Mouse (Mus musculus) CH12.LX (cell line): Measurements from ENCODE around the gene Cacna1a. TPM values are rescaled to one million over a fixed set of nuclear protein-coding genes. Genes with fewer than 3 reads are reported as not detected.
A peak's percentile ranks its signal among the peaks of the same experiment; 100 is the strongest.

ENCODE experiments used
- DNase-seq: peaks from one replicate; pipeline ENCODE4 v3.0.0-alpha.2; 2013; ENCODE audit errors: extremely low read depth
- H3K27ac ChIP-seq: 2 replicates; pipeline ENCODE4 v1.5.1; 2012; ENCODE audit warnings: low read depth, mild to moderate bottlenecking, control low read depth, moderate library complexity; ENCODE audit not compliant: insufficient read depth
- H3K27me3 ChIP-seq: replicated peaks from 2 replicates; pipeline ENCODE3; 2012; ENCODE audit warnings: inconsistent platforms
- H3K36me3 ChIP-seq, 2 experiments: replicated peaks in 1 of 2; 2 replicates each; pipeline versions ENCODE3 to v1.6.1; 2012; ENCODE audit warnings: inconsistent platforms in 1 of 2, low read length in 1 of 2, mild to moderate bottlenecking in 1 of 2, mixed read lengths in 1 of 2, moderate library complexity in 1 of 2; ENCODE audit not compliant: control insufficient read depth in 1 of 2, insufficient read depth in 1 of 2
- H3K4me1 ChIP-seq, 2 experiments: 2 replicates each; pipeline ENCODE4 v1.6.1; 2012; ENCODE audit warnings: inconsistent platforms in 1 of 2, moderate library complexity in 1 of 2; ENCODE audit not compliant: insufficient read depth in 2 of 2, control insufficient read depth in 1 of 2
- H3K4me2 ChIP-seq: 2 replicates; pipeline ENCODE4 v1.6.1; 2012; ENCODE audit warnings: low read depth, mild to moderate bottlenecking, control low read depth; ENCODE audit not compliant: poor library complexity, insufficient read depth, severe bottlenecking
- H3K4me3 ChIP-seq, 3 experiments: fragments of 150-350 bp in 1 of 3; sonication (generic) in 1 of 3; replicated peaks in 1 of 3; 2 replicates each; pipeline versions ENCODE3 to v1.5.1; 2011 to 2012; ENCODE audit warnings: low read depth in 2 of 3, low read length in 2 of 3, mild to moderate bottlenecking in 2 of 3, moderate library complexity in 2 of 3, control low read depth in 1 of 3, improper control_type of control experiment in 1 of 3, inconsistent platforms in 1 of 3, mixed read lengths in 1 of 3; ENCODE audit not compliant: poor library complexity in 1 of 3
- H3K79me2 ChIP-seq: replicated peaks from 2 replicates; pipeline ENCODE4 v1.6.1; 2012; ENCODE audit warnings: mild to moderate bottlenecking, moderate library complexity; ENCODE audit not compliant: control insufficient read depth, poor library complexity, insufficient read depth, severe bottlenecking; ENCODE audit errors: extremely low read depth
- H3K9ac ChIP-seq: 2 replicates; pipeline ENCODE4 v1.6.1; 2012; ENCODE audit warnings: low read depth, mild to moderate bottlenecking, control low read depth, moderate library complexity; ENCODE audit not compliant: insufficient read depth
- H3K9me3 ChIP-seq: replicated peaks from 2 replicates; pipeline ENCODE3; 2012; ENCODE audit warnings: low read length, inconsistent platforms, mixed read lengths
- BHLHE40 ChIP-seq: IDR thresholded peaks from 2 replicates; pipeline ENCODE4 v1.6.1; 2011; ENCODE audit warnings: mild to moderate bottlenecking, low read depth, low read length, improper control_type of control experiment
- CHD1 ChIP-seq: IDR thresholded peaks from 2 replicates; pipeline ENCODE4 v1.6.1; 2012; ENCODE audit warnings: low read depth, low read length, improper control_type of control experiment, inconsistent platforms
- CHD2 ChIP-seq: IDR thresholded peaks from 2 replicates; pipeline ENCODE4 v1.6.1; 2011; ENCODE audit warnings: low read length, improper control_type of control experiment
- CTCF ChIP-seq, 2 experiments: IDR thresholded peaks in 1 of 2; conservative IDR thresholded peaks in 1 of 2; 2 replicates each; pipeline ENCODE4 v1.5.1; 2011 to 2012; ENCODE audit warnings: low read depth in 2 of 2, low read length in 2 of 2, improper control_type of control experiment in 1 of 2, inconsistent platforms in 1 of 2, mild to moderate bottlenecking in 1 of 2, moderate library complexity in 1 of 2
- ELF1 ChIP-seq: IDR thresholded peaks from 2 replicates; pipeline ENCODE4 v1.6.1; 2014; ENCODE audit warnings: low read depth, mild to moderate bottlenecking, inconsistent platforms, low read length, improper control_type of control experiment
- EP300 ChIP-seq: IDR thresholded peaks from 2 replicates; pipeline ENCODE4 v1.6.1; 2011; ENCODE audit warnings: low read length, improper control_type of control experiment
- ETS1 ChIP-seq: conservative IDR thresholded peaks from 2 replicates; pipeline ENCODE4 v1.6.1; 2012; ENCODE audit warnings: low read depth, mild to moderate bottlenecking, inconsistent platforms, low read length, improper control_type of control experiment, moderate library complexity
- IRF4 ChIP-seq: IDR thresholded peaks from 2 replicates; pipeline ENCODE4 v1.6.1; 2014; ENCODE audit warnings: low read depth, mild to moderate bottlenecking, inconsistent platforms, low read length, improper control_type of control experiment
- JUND ChIP-seq: conservative IDR thresholded peaks from 2 replicates; pipeline ENCODE4 v1.6.1; 2011; ENCODE audit warnings: low read depth, low read length, improper control_type of control experiment
- MAX ChIP-seq: IDR thresholded peaks from 2 replicates; pipeline ENCODE4 v1.6.1; 2011; ENCODE audit warnings: low read length, improper control_type of control experiment
- MAZ ChIP-seq: IDR thresholded peaks from 2 replicates; pipeline ENCODE4 v1.6.1; 2012; ENCODE audit warnings: low read depth, mild to moderate bottlenecking, inconsistent platforms, low read length, improper control_type of control experiment, moderate library complexity
- MEF2A ChIP-seq: IDR thresholded peaks from 2 replicates; pipeline ENCODE4 v1.6.1; 2014; ENCODE audit warnings: low read depth, mild to moderate bottlenecking, inconsistent platforms, low read length, improper control_type of control experiment, borderline replicate concordance
- MXI1 ChIP-seq: IDR thresholded peaks from 2 replicates; pipeline ENCODE4 v1.6.1; 2011; ENCODE audit warnings: mild to moderate bottlenecking, low read depth, low read length, improper control_type of control experiment
- NRF1 ChIP-seq: IDR thresholded peaks from 2 replicates; pipeline ENCODE4 v1.6.1; 2014; ENCODE audit warnings: low read depth, mild to moderate bottlenecking, inconsistent platforms, low read length, improper control_type of control experiment, moderate library complexity
- PAX5 ChIP-seq: IDR thresholded peaks from 2 replicates; pipeline ENCODE4 v1.6.1; 2012; ENCODE audit warnings: low read length, inconsistent platforms, mixed read lengths
- POLR2A ChIP-seq: IDR thresholded peaks from 2 replicates; pipeline ENCODE4 v1.6.1; 2011; ENCODE audit warnings: low read depth, mild to moderate bottlenecking, improper control_type of control experiment, low read length
- RAD21 ChIP-seq: IDR thresholded peaks from 2 replicates; pipeline ENCODE4 v1.6.1; 2011; ENCODE audit warnings: low read depth, mild to moderate bottlenecking, low read length, improper control_type of control experiment, moderate library complexity
- RCOR1 ChIP-seq: conservative IDR thresholded peaks from 2 replicates; pipeline ENCODE4 v1.6.1; 2012; ENCODE audit warnings: low read depth, mild to moderate bottlenecking, inconsistent platforms, low read length, improper control_type of control experiment
- SIN3A ChIP-seq: IDR thresholded peaks from 2 replicates; pipeline ENCODE4 v1.6.1; 2012; ENCODE audit warnings: low read length, improper control_type of control experiment, inconsistent platforms
- SMC3 ChIP-seq: IDR thresholded peaks from 2 replicates; pipeline ENCODE4 v1.6.1; 2011; ENCODE audit warnings: low read depth, low read length, improper control_type of control experiment
- TBP ChIP-seq: conservative IDR thresholded peaks from 2 replicates; pipeline ENCODE4 v1.6.1; 2011; ENCODE audit warnings: low read depth, low read length, improper control_type of control experiment
- TCF12 ChIP-seq: IDR thresholded peaks from 2 replicates; pipeline ENCODE4 v1.6.1; 2014; ENCODE audit warnings: low read depth, mild to moderate bottlenecking, inconsistent platforms, low read length, improper control_type of control experiment
- UBTF ChIP-seq: IDR thresholded peaks from 2 replicates; pipeline ENCODE4 v1.6.1; 2012; ENCODE audit warnings: low read depth, mild to moderate bottlenecking, inconsistent platforms, low read length, improper control_type of control experiment, moderate library complexity
- USF2 ChIP-seq: conservative IDR thresholded peaks from 2 replicates; pipeline ENCODE4 v1.6.1; 2011; ENCODE audit warnings: low read depth, low read length, improper control_type of control experiment
- ZC3H11A ChIP-seq: IDR thresholded peaks from 2 replicates; pipeline ENCODE4 v1.6.1; 2012; ENCODE audit warnings: low read depth, mild to moderate bottlenecking, inconsistent platforms, low read length, improper control_type of control experiment
- ZKSCAN1 ChIP-seq: IDR thresholded peaks from 2 replicates; pipeline ENCODE4 v1.6.1; 2012; ENCODE audit warnings: low read depth, inconsistent platforms, low read length, improper control_type of control experiment, borderline replicate concordance
- ZMIZ1 ChIP-seq: IDR thresholded peaks from 2 replicates; pipeline ENCODE4 v1.6.1; 2012; ENCODE audit warnings: low read depth, mild to moderate bottlenecking, inconsistent platforms, low read length, improper control_type of control experiment
- ZNF384 ChIP-seq: IDR thresholded peaks from 2 replicates; pipeline ENCODE4 v1.6.1; 2012; ENCODE audit warnings: low read depth, low read length, improper control_type of control experiment, inconsistent platforms
- dilution Hi-C: fragments of 300-500 bp; cut with MboI; formaldehyde crosslinking; loops from 2 replicates; pipeline ENCODE4 v1.14.3; 2020; ENCODE audit warnings: low sequenced_read_pairs; ENCODE audit not compliant: extremely low pct_unique_long_range_greater_than_20kb, extremely low pct_ligation_motif_present
- in situ Hi-C: fragments of 300-500 bp; cut with MboI; formaldehyde crosslinking; loops from 3 replicates; pipeline ENCODE4 v1.14.3; 2019; ENCODE audit warnings: low sequenced_read_pairs, low pct_ligation_motif_present, low pct_unique_long_range_greater_than_20kb, mixed read lengths
- polyA plus RNA-seq: library from polyadenylated mRNA; unstranded; fragments of >175 nt; gene quantifications from 2 replicates; pipeline ENCODE4 v1.2.1, GENCODE M21; 2012; ENCODE audit warnings: low read depth; ENCODE audit not compliant: insufficient read length
- total RNA-seq, 2 experiments: library from RNA; depleted of rRNA; stranded (reverse); fragments of 300-350 nt in 1 of 2; fragments of >200 nt in 1 of 2; gene quantifications; 2 replicates each; pipeline ENCODE4 v1.2.3; 2012 to 2014

Gene Cacna1a
- total and polyA plus RNA-seq, 3 experiments: 2.6 to 9.4 (median 6.9) TPM

DNA sequence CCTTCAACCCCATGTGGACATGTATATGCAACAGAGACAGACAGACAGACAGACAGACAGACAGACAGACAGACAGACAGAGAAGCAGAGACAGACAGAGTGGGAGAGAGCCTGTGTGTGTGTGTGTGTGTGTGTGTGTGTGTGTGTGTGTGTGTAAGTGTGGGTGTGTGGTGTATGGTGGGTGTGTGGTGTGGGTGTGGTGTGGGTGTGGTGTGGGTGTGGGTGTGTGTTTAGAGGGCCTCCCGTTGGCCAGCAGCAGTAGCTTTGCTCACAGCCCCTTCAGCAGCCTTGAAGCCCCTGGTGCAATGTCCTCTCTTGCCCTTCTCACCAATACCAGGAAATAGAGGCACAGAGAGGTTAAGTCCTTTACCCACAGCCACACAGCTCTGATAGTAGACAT lies 204.9 kb downstream of the Cacna1a start:
- no peak for DNase-seq
- Histone ChIP-seq H3K9me3 (peaks cover 7% of the 10 kb centered on the region), H3K79me2 (no peaks in the 10 kb centered on the region), H3K9ac (no peak overlapping the region), H3K4me1 (peaks cover 0 to 8% of the 10 kb centered on the region in 2 experiments; a peak in 2 of 4 replicates), H3K4me2 (no peak overlapping the region), H3K27ac (no peak overlapping the region), H3K36me3 (peaks cover 0 to 21% of the 10 kb centered on the region in 2 experiments), H3K27me3 (peaks cover 34% of the 10 kb centered on the region), H3K4me3 (no peak overlapping the region)
- dilution Hi-C loops (no loop called here), in situ Hi-C loops (no loop called here)
- TF ChIP-seq USF2 (no peak), JUND (no peak), IRF4 (no peak), MEF2A (no peak), MAX (no peak), MXI1 (no peak), ELF1 (no peak), TBP (no peak), SIN3A (no peak), POLR2A (no peak), ZNF384 (no peak), CHD1 (no peak), MAZ (no peak), SMC3 (no peak), CHD2 (no peak), RCOR1 (no peak), RAD21 (no peak), ZMIZ1 (no peak), EP300 (no peak), ETS1 (no peak)

DNA sequence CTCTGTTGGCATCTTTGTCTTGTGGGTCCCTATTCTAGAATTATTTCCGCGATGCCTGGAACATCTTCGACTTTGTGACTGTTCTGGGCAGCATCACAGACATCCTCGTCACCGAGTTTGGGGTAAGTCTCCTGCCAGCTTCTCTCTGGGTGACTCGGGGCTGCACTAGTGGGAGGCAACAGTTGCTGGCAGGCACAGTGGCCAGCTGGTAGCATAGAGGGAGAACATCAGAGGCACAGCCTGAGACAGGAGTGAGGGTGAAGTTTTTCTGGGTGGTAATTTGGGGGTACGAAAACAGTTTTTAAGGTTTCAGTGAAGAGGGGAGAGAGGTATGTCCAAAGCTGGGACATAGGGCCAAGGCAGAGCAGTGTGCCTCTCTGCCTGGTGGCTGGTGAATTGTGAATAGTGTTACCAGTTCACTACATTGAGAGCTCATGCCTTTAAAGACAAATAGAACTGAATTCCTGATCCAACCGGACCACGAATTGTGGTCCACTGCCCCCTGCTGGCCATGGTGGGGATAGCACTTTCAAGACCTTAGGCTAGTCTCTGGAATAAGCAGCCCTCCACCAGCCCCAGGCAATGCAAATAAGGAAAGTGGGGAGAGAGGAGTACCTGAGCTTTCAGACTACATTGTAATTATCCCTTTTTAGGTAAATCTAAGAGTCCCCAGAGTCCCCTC lies 206.0 kb downstream of the Cacna1a start:
- in situ Hi-C loops (no loop called here), dilution Hi-C loops (no loop called here)
- H3K27me3 ChIP-seq: peaks cover 36% of the 10 kb centered on the region
- no peak overlapping the region for H3K27ac ChIP-seq
- peaks cover 0 to 29% of the 10 kb centered on the region in 2 experiments for H3K36me3 ChIP-seq
- peaks cover 0 to 4% of the 10 kb centered on the region in 2 experiments; a peak in 1 of 4 replicates for H3K4me1 ChIP-seq
- TF ChIP-seq TCF12 (no peak), ZNF384 (no peak), ZMIZ1 (no peak), RCOR1 (no peak), ZC3H11A (no peak), PAX5 (no peak), RAD21 (peak; percentile 23), SMC3 (no peak), BHLHE40 (no peak), ZKSCAN1 (no peak), CHD2 (no peak), MXI1 (no peak), NRF1 (no peak), CTCF (conservative IDR thresholded peaks at IDR 0.05 in 1 of 2, IDR thresholded peaks at IDR 0.05 in 1 of 2; ENCODE audit: low read depth in 2 of 2, low read length in 2 of 2) (peak; percentile 80 to 96), UBTF (no peak), MAX (no peak), EP300 (no peak)
- peaks cover 7% of the 10 kb centered on the region for H3K9me3 ChIP-seq
- no peak overlapping the region for H3K4me3 ChIP-seq
- no peak overlapping the region for H3K4me2 ChIP-seq
- H3K9ac ChIP-seq: no peak overlapping the region
- no peaks in the 10 kb centered on the region for H3K79me2 ChIP-seq
- DNase-seq: peak; percentile 65
